Mouse (Mus musculus) activated CD4-positive, CD25-positive, alpha-beta regulatory T cell, adult 4 months (primary cell): ENCODE measurements around the gene Ccdc54. TPM values are rescaled to one million over a fixed set of nuclear protein-coding genes. Genes with fewer than 3 reads are reported as not detected.

Experiments
- ATAC-seq: one replicate; pipeline ENCODE4 v1.8.0; 2017
- polyA plus RNA-seq, 2 experiments: library from polyadenylated mRNA; unstranded; fragments of 100-300 nt; shearing (Covaris generic); gene quantifications; one replicate each; pipeline ENCODE4 v1.2.1; 2017

Ccdc54 gene
- polyA plus RNA-seq, 2 experiments from 2014 or later = not detected

GRCm38 (mm10) chr16:50542554-50543333 is 48.2 kb downstream of the Ccdc54 start:
- no peak for ATAC-seq

Other genes with a start within 250 kb of the Ccdc54 start
- gene Bbx, start 158.8 kb downstream of the Ccdc54 start, polyA plus RNA-seq = 10 to 100 TPM; 37.7 to 43.7 TPM